Mouse (Mus musculus) erythroblast, embryonic 14.5 days (primary cell): ENCODE results near the gene Slc7a1.

Experiments
- GATA1 ChIP-seq: IDR thresholded peaks from 2 replicates; pipeline ENCODE4 v1.6.1; 2012; ENCODE audit warnings: low read length, inconsistent platforms, mixed read lengths
- TAL1 ChIP-seq: IDR thresholded peaks from 3 replicates; pipeline ENCODE4 v1.6.1; 2012; ENCODE audit warnings: low read length, inconsistent platforms, mixed read lengths

GRCm38 (mm10) chr5:148384501-148385055, 15.1 kb downstream of the Slc7a1 start:
- no peak for TF ChIP-seq TAL1
- no peak for TF ChIP-seq GATA1
